Mouse (Mus musculus) gastrocnemius, adult 8-10 months (tissue): ENCODE measurements at regions not wholly inside any gene's neighbourhood (a gene's known extent, or its start where the extent isn't known, plus 50 kb on each side); places are given as distances from the start of the nearest gene placed in this dataset.

Experiments used
- DNase-seq, 2 experiments: peaks; one replicate each; pipeline ENCODE4 v3.0.0; 2022; ENCODE audit warnings: low spot score in 2 of 2

DNA sequence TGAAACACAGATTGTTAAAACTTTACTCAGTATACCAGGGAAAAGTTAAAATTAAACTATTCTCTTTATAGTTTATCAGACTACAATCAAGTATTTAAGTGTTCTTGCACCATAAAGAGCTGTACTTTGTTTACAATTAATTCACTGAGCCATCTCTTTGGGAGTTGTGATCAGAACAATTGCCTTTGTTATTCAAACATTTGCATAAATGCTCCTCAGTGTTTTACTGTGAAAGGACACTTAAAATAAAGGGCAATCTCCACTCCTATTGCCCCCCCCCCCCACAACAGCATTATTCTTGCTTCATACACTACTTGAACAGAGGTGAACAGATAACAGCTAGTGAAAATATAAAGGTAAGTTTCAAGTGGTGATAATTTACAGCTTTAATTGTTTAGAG, 772.1 kb downstream of the Efna5 start:
- no peak for DNase-seq

GRCm38 (mm10) chr17:62083281-62083680, 797.8 kb downstream of the Efna5 start:
- no peak for DNase-seq

DNA sequence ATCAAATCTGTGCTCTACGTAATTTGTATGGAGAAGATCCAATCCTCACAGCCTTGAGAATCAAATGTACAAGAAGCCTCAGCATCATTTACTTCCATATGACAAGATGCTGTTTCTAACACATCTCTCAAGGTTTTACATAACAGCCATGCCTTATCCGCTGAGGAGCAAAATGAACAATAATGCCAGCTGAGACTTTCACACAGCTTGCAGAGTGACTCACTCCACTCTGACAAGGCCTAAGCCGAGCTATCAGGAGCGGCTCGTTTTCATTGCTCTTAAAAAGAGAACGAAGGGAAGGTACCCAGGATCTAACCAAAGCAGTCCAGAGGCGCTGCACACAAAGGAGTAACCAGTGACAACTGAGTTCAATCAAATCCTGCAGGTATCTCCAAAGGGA, 803.5 kb downstream of the Efna5 start:
- no peak for DNase-seq

DNA sequence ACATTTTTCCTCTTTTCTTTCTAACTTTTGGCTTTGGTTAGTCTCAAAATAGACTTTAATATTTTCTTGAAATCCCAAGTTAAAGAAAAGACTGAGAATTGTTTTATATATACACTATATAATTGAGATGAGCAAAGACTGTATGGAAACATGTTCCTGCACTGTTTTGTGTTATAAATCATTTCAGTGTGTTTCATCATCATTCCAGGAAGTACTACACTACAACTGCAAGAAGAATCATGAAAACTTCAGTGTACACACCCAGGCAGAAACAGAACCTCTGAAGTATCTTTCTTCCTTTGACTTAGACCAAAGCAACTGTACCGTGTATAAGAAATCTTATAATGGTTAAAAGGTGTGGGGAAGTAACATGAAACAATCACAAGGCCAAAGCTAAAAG, 816.2 kb downstream of the Efna5 start:
- DNase-seq = no peak

GRCm38 (mm10) chr17:62058016-62058415, 823.1 kb downstream of the Efna5 start:
- no peak for DNase-seq

DNA sequence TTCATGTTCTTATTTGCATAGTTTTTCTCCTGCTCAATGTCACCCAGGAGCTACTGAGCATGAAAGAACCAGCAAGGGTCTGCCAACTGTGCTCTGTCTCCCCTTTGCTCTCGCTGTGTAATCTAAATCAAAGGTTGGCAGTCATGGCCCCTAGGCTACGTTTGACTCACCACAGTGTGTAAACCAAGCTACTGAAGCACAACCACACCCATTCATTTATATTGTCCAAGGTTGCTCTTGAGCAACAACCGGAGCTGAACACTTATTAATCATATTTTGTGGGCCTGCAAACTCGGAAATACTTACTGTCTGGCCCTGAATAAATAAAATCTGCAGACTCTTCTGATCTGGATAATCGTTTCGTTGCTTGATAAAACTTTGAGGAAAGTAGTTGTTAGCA, 826.3 kb downstream of the Efna5 start:
- no peak for DNase-seq

DNA sequence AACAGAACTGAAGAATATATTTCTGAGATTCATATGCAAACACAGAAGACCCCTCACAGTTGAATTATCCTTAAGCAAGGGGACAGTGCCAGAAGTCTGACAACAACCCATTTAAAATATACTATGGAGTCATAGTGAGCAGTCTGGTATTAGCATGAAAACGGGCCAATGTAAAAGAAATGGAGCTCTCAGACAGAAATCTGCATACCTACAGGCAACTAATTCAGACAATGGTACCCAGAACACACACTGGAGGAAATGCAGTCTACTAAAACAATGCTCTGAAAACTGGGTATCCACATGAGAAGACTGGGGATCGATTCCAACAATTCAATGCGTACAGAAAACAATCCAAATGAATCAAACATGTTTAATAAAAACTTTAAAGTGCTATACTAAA, 832.1 kb downstream of the Efna5 start:
- no peak for DNase-seq

- no peak for DNase-seq
Observed at GRCm38 (mm10) chr17:62030614-62031013, 850.5 kb downstream of the Efna5 start.
